Mouse (Mus musculus) stomach, postnatal 0 days (tissue): Measurements from ENCODE around the gene Mok.

Source experiments
- CTCF ChIP-seq: IDR thresholded peaks from 2 replicates; pipeline ENCODE4 v1.5.1; 2016; ENCODE audit warnings: antibody characterized with exemption, low read depth, mild to moderate bottlenecking, moderate library complexity
- EP300 ChIP-seq: optimal IDR thresholded peaks from 2 replicates; pipeline ENCODE3; 2016; ENCODE audit warnings: antibody characterized with exemption

GRCm38 (mm10) chr12:110801876-110802464 lies 38.8 kb downstream of the Mok start:
- TF ChIP-seq CTCF (no peak), EP300 (no peak)
